ENCODE assay signal across 8 mouse cellular contexts in genomic region chr10:80695186-80695585, GRCm38 (mm10). TPM values are rescaled to one million over a fixed set of nuclear protein-coding genes. Genes with fewer than 3 reads are reported as not detected.
DNase-seq lines count a peak whose midpoint lies in the region; ATAC-seq lines count a peak whose summit lies in the region.

No protein-coding gene starts in this region.

- H3K36me3 ChIP-seq in hindbrain, embryonic 11.5 days (ENCODE audit: control insufficient read depth, insufficient read depth, low read length) = peaks cover 5% of the 10 kb centered on the region; the same call in 1 of the 2 replicates

- peak; percentile 21; the same call in 1 of the 2 replicates for ATAC-seq in frontal cortex, adult (ENCODE audit: low TSS enrichment)
- peak; percentile 6; the same call in 1 of the 2 replicates for ATAC-seq in erythroblast, adult 5-6 weeks (replicated peaks; ENCODE audit: low FRiP score, poor library complexity, severe bottlenecking)
- peak; percentile 73 for ATAC-seq in megakaryocyte, adult 5-6 weeks (ENCODE audit: poor library complexity, severe bottlenecking)
- no peak for ATAC-seq in hindbrain, embryonic 11.5 days (ENCODE audit: low FRiP score)

- WGBS in hindbrain, embryonic 11.5 days = 81% methylated on average over 2 of the region's 2 CpGs

- no peak overlapping the region for H3K4me3 ChIP-seq in hindbrain, embryonic 11.5 days (ENCODE audit: low read depth, low read length)

- H3K4me2 ChIP-seq in hindbrain, embryonic 11.5 days (replicated peaks; ENCODE audit: low read depth, low read length) = no peak overlapping the region

- intact Hi-C loops in gastrocnemius, postnatal 14 days (cut with DNase I; ENCODE audit: low total_unique reads) = no loop called here

- no peaks in the 10 kb centered on the region for H3K27me3 ChIP-seq in hindbrain, embryonic 11.5 days (ENCODE audit: control insufficient read depth, insufficient read depth, low read length)

- no peak overlapping the region for H3K9ac ChIP-seq in hindbrain, embryonic 11.5 days (ENCODE audit: low read depth, low read length)

- H3K9me3 ChIP-seq in hindbrain, embryonic 11.5 days (ENCODE audit: control insufficient read depth, low read length) = no peaks in the 10 kb centered on the region

- H3K27ac ChIP-seq in hindbrain, embryonic 11.5 days (ENCODE audit: low read depth, low read length) = no peak overlapping the region

- DNase-seq in frontal cortex, postnatal 36 days (ENCODE audit: low spot score in 2 of 2) = no peak
- DNase-seq in kidney, postnatal 10 days = peak; percentile 54
- DNase-seq in thymus, postnatal 25 days = peak; percentile 86
- DNase-seq in gastrocnemius, postnatal 14 days = no peak
- no peak for DNase-seq in hindbrain, embryonic 11.5 days (ENCODE audit: low spot score)

- no peaks in the 10 kb centered on the region for H3K4me1 ChIP-seq in hindbrain, embryonic 11.5 days (replicated peaks; ENCODE audit: control insufficient read depth, insufficient read depth, low read length)

RNA-seq across cellular contexts. Expression of gene Mob3a, which starts 6.6 kb away (rescaled TPM):
- 13.4 and 25.6 TPM in 2 replicates for total RNA-seq in erythroblast, adult 5-6 weeks (2015; ENCODE audit: low replicate concordance)
- 11.0 and 18.2 TPM in 2 replicates for total RNA-seq in erythroblast, adult 5-6 weeks (2017; ENCODE audit: low replicate concordance)
- total RNA-seq in megakaryocyte, adult 5-6 weeks (2015) = 61.8 and 72.0 TPM in 2 replicates
- 65.0 and 77.3 TPM in 2 replicates for total RNA-seq in megakaryocyte, adult 5-6 weeks (2017)
- 1 to 10 TPM; 5.5 to 7.4 TPM for total RNA-seq in gastrocnemius, postnatal 14 days (2021)
- polyA plus RNA-seq in hindbrain, embryonic 11.5 days (2014; fragmentation: Nextera tagmentation; extraction: Ambion mirVana) = 54.4 and 55.6 TPM in 2 replicates

RNA-seq across cellular contexts. Expression of gene Izumo4, which starts 6.8 kb away (rescaled TPM):
- 8.6 and 9.8 TPM in 2 replicates for total RNA-seq in erythroblast, adult 5-6 weeks (2015; ENCODE audit: low replicate concordance)
- 1.3 and 2.2 TPM in 2 replicates for total RNA-seq in erythroblast, adult 5-6 weeks (2017; ENCODE audit: low replicate concordance)
- total RNA-seq in megakaryocyte, adult 5-6 weeks (2015) = 11.3 and 14.2 TPM in 2 replicates
- 4.4 and 6.6 TPM in 2 replicates for total RNA-seq in megakaryocyte, adult 5-6 weeks (2017)
- total RNA-seq in gastrocnemius, postnatal 14 days (2021) = 1 to 10 TPM; 3.2 to 3.5 TPM
- polyA plus RNA-seq in hindbrain, embryonic 11.5 days (2014; fragmentation: Nextera tagmentation; extraction: Ambion mirVana) = 10.3 and 11.4 TPM in 2 replicates

RNA-seq across cellular contexts. Expression of gene Mknk2, which starts 17.3 kb away (rescaled TPM):
- total RNA-seq in erythroblast, adult 5-6 weeks (2015; ENCODE audit: low replicate concordance) = 40.2 and 47.4 TPM in 2 replicates
- total RNA-seq in erythroblast, adult 5-6 weeks (2017; ENCODE audit: low replicate concordance) = 28.4 and 40.8 TPM in 2 replicates
- 53.5 and 61.1 TPM in 2 replicates for total RNA-seq in megakaryocyte, adult 5-6 weeks (2015)
- 63.3 and 74.8 TPM in 2 replicates for total RNA-seq in megakaryocyte, adult 5-6 weeks (2017)
- 100 to 1,000 TPM; 167 to 186 TPM for total RNA-seq in gastrocnemius, postnatal 14 days (2021)
- 47.0 and 48.4 TPM in 2 replicates for polyA plus RNA-seq in hindbrain, embryonic 11.5 days (2014; fragmentation: Nextera tagmentation; extraction: Ambion mirVana)

RNA-seq across cellular contexts. Expression of gene Btbd2, which starts 38.3 kb away (rescaled TPM):
- total RNA-seq in erythroblast, adult 5-6 weeks (2015; ENCODE audit: low replicate concordance) = 5.6 and 6.1 TPM in 2 replicates
- total RNA-seq in erythroblast, adult 5-6 weeks (2017; ENCODE audit: low replicate concordance) = 5.6 and 11.4 TPM in 2 replicates
- 8.4 and 10.3 TPM in 2 replicates for total RNA-seq in megakaryocyte, adult 5-6 weeks (2015)
- total RNA-seq in megakaryocyte, adult 5-6 weeks (2017) = 16.5 and 30.1 TPM in 2 replicates
- total RNA-seq in gastrocnemius, postnatal 14 days (2021) = 10 to 100 TPM; 30.1 to 34.4 TPM
- 36.2 and 47.2 TPM in 2 replicates for polyA plus RNA-seq in hindbrain, embryonic 11.5 days (2014; fragmentation: Nextera tagmentation; extraction: Ambion mirVana)

RNA-seq across cellular contexts. Expression of gene Ap3d1, which starts 46.9 kb away (rescaled TPM):
- 12.5 and 27.6 TPM in 2 replicates for total RNA-seq in erythroblast, adult 5-6 weeks (2015; ENCODE audit: low replicate concordance)
- total RNA-seq in erythroblast, adult 5-6 weeks (2017; ENCODE audit: low replicate concordance) = 25.9 and 30.5 TPM in 2 replicates
- total RNA-seq in megakaryocyte, adult 5-6 weeks (2015) = 42.6 and 52.4 TPM in 2 replicates
- 48.6 and 62.0 TPM in 2 replicates for total RNA-seq in megakaryocyte, adult 5-6 weeks (2017)
- 10 to 100 TPM; 23.7 to 25.2 TPM for total RNA-seq in gastrocnemius, postnatal 14 days (2021)
- 68.5 and 85.1 TPM in 2 replicates for polyA plus RNA-seq in hindbrain, embryonic 11.5 days (2014; fragmentation: Nextera tagmentation; extraction: Ambion mirVana)

Comparison
In these comparisons a context has a peak if more than half of its experiments do, and no peak if none do; other contexts are left out.
1. DNase-seq: peak in kidney, postnatal 10 days (single experiment) and thymus, postnatal 25 days (single experiment); none in frontal cortex, postnatal 36 days (0 of 2), gastrocnemius, postnatal 14 days (single experiment) and hindbrain, embryonic 11.5 days (single experiment).